Mouse (Mus musculus) hindbrain, embryonic 15.5 days (tissue): ENCODE data around the gene Spata17. TPM values are rescaled to one million over a fixed set of nuclear protein-coding genes. Genes with fewer than 3 reads are reported as not detected.

Experiments
- ATAC-seq: fragments of 200-750 bp; cut with Nextera tagmentation; 2 replicates; pipeline ENCODE4 v1.8.0; 2017; ENCODE audit warnings: low read depth, moderate number of reproducible peaks, moderate TSS enrichment; ENCODE audit not compliant: low FRiP score
- H3K27ac ChIP-seq: fragments of 300-500 bp; sonication (generic); replicated peaks from 2 replicates; pipeline ENCODE4 v1.5.1; 2015; ENCODE audit warnings: mild to moderate bottlenecking, inconsistent platforms
- H3K27me3 ChIP-seq: fragments of 300-500 bp; sonication (generic); 2 replicates; pipeline ENCODE4 v1.6.1; 2015; ENCODE audit warnings: control low read depth, inconsistent platforms
- H3K36me3 ChIP-seq: fragments of 300-500 bp; sonication (generic); 2 replicates; pipeline ENCODE4 v1.6.1; 2015; ENCODE audit warnings: control low read depth, inconsistent platforms
- H3K4me1 ChIP-seq: fragments of 300-500 bp; sonication (generic); replicated peaks from 2 replicates; pipeline ENCODE4 v1.6.1; 2015; ENCODE audit warnings: control low read depth, inconsistent platforms
- H3K4me2 ChIP-seq: fragments of 300-500 bp; sonication (generic); 2 replicates; pipeline ENCODE4 v1.6.1; 2015; ENCODE audit warnings: moderate library complexity, mild to moderate bottlenecking, inconsistent platforms
- H3K4me3 ChIP-seq: fragments of 300-500 bp; sonication (generic); 2 replicates; pipeline ENCODE4 v1.5.1; 2015; ENCODE audit warnings: mild to moderate bottlenecking, inconsistent platforms
- H3K9ac ChIP-seq: fragments of 300-500 bp; sonication (generic); 2 replicates; pipeline ENCODE4 v1.6.1; 2015; ENCODE audit warnings: inconsistent platforms
- H3K9me3 ChIP-seq: fragments of 300-500 bp; sonication (generic); 2 replicates; pipeline ENCODE4 v1.6.1; 2016; ENCODE audit warnings: control low read depth, inconsistent platforms
- WGBS: fragments of 180-500 bp; shearing (Covaris S2); methylation state at CpG from one replicate; pipeline ENCODE4 v1.1.7; 2015; 5-methylcytosine and 5-hydroxymethylcytosine counted together
- polyA plus RNA-seq: library from polyadenylated mRNA; unstranded; fragments of >200 nt; fragmentation: Nextera tagmentation; extraction: Ambion mirVana; gene quantifications from 2 replicates; pipeline ENCODE4 v1.2.1, GENCODE M21; 2015

Spata17 gene
- polyA plus RNA-seq, 1 experiment from 2014 or later: 2.9 TPM

DNA sequence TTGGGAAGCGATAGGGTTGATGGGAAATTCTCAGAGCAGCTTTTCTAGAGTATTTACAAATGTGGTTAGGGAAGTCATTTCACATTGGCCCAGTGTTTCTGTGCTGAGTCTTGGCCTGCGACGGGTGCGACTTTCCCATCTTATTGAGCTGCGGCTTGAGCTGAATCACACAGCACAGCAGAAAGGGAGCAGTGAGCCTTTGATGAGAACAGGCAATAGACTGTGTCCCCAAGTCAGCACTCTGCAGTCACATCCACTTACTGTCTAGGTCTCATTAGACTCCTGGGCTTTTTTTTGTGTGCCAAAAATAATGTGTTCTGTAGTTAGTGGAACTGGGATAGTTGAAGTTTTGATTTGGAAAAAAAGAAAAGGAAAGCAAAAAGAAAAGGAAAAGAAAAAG lies 15.0 kb upstream of the Spata17 start:
- Histone ChIP-seq H3K9me3 (no peaks in the 10 kb centered on the region), H3K27me3 (no peaks in the 10 kb centered on the region), H3K4me3 (no peak overlapping the region), H3K9ac (no peak overlapping the region), H3K4me2 (no peak overlapping the region), H3K27ac (no peak overlapping the region), H3K36me3 (no peaks in the 10 kb centered on the region), H3K4me1 (no peaks in the 10 kb centered on the region)
- no peak for ATAC-seq
- WGBS: 78% methylated on average over 5 of the region's 5 CpGs

- no peak overlapping the region for H3K4me3 ChIP-seq
- 90% methylated on average over 13 of the region's 13 CpGs for WGBS
- no peaks in the 10 kb centered on the region for H3K36me3 ChIP-seq
- H3K27me3 ChIP-seq: no peaks in the 10 kb centered on the region
- H3K9ac ChIP-seq: no peak overlapping the region
- H3K9me3 ChIP-seq: no peaks in the 10 kb centered on the region
- H3K4me1 ChIP-seq: no peaks in the 10 kb centered on the region
- H3K4me2 ChIP-seq: no peak overlapping the region
- no peak overlapping the region for H3K27ac ChIP-seq
- no peak for ATAC-seq
Observed at GRCm38 (mm10) chr1:187228414-187229146, 13.3 kb upstream of the Spata17 start.

DNA sequence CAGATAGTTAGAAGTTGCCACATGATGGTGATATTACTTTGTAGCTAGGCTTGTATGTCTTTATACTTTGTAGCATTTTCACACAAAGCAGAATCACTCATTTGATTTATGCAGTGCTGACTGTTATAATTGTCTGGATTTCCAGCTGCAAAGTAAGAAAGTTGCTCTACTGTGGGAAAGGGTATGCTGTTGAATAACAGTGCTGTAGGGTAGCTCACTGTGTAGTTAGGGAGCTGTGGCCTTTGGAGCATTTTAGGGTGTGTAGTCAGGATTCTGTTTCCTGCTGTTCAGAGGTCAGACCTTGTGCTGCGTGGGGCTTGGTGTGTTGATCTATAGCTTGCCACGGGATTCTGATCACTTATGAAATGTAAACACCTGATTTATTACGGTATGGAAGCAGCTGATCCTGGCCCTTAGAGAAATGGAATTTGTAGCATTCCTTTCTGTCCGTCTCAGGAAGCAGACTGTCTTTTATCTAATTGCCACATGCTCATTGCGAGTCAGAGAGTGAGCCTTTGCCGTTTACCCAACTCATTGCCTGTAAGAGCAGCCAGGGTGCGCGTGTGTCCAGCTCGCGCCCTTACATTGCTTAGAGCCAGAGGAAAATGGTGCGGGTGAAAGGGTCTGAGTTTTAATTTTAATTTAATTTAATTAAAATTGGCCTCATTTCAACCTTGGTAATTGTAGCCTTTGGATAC lies 11.2 kb upstream of the Spata17 start:
- H3K27me3 ChIP-seq: no peaks in the 10 kb centered on the region
- H3K4me2 ChIP-seq: no peak overlapping the region
- H3K27ac ChIP-seq: no peak overlapping the region
- no peaks in the 10 kb centered on the region for H3K9me3 ChIP-seq
- 80% methylated on average over 11 of the region's 11 CpGs for WGBS
- no peak for ATAC-seq
- no peaks in the 10 kb centered on the region for H3K36me3 ChIP-seq
- H3K9ac ChIP-seq: no peak overlapping the region
- H3K4me3 ChIP-seq: no peak overlapping the region
- no peaks in the 10 kb centered on the region for H3K4me1 ChIP-seq

DNA sequence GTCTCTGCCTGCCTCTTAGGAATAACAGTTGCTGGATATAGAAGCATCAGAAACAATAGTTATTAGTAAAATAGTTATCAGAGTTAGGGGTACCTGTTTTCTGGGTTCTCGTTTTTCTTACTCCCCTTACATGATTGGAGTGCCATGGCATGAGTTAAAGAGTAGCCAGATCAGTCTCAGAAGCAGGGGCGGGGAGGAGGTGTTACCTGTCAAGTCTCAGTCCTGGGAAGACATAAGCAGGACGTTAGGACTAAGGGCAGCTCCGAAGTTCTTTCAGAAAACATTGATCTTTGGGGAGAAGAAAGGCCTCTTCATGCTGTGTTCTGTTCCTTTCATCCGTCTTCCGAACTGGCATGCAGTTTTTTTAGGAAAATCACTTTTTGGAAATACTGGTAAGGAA lies 5.5 kb upstream of the Spata17 start:
- Histone ChIP-seq H3K9ac (no peak overlapping the region), H3K36me3 (no peaks in the 10 kb centered on the region), H3K4me1 (peaks cover 5% of the 10 kb centered on the region), H3K4me2 (no peak overlapping the region), H3K4me3 (no peak overlapping the region), H3K27me3 (no peaks in the 10 kb centered on the region), H3K9me3 (no peaks in the 10 kb centered on the region), H3K27ac (no peak overlapping the region)
- 78% methylated on average over 6 of the region's 6 CpGs for WGBS
- ATAC-seq: no peak

GRCm38 (mm10) chr1:187216620-187217410 lies 1.6 kb upstream of the Spata17 start:
- Histone ChIP-seq H3K27ac (no peak overlapping the region), H3K9ac (no peak overlapping the region), H3K4me3 (no peak overlapping the region), H3K9me3 (no peaks in the 10 kb centered on the region), H3K36me3 (no peaks in the 10 kb centered on the region), H3K27me3 (no peaks in the 10 kb centered on the region), H3K4me2 (no peak overlapping the region), H3K4me1 (peaks cover 5% of the 10 kb centered on the region)
- ATAC-seq: no peak
- WGBS: 92% methylated on average over 9 of the region's 9 CpGs

- no peaks in the 10 kb centered on the region for H3K36me3 ChIP-seq
- no peak overlapping the region for H3K4me3 ChIP-seq
- no peak overlapping the region for H3K4me2 ChIP-seq
- no peak for ATAC-seq
- no peaks in the 10 kb centered on the region; the same call in 1 of the 2 replicates for H3K4me1 ChIP-seq
- H3K9ac ChIP-seq: no peak overlapping the region
- no peaks in the 10 kb centered on the region for H3K9me3 ChIP-seq
- WGBS: 89% methylated on average over 4 of the region's 4 CpGs
- H3K27me3 ChIP-seq: no peaks in the 10 kb centered on the region
- no peak overlapping the region for H3K27ac ChIP-seq
Observed at GRCm38 (mm10) chr1:187210736-187211135, 4.5 kb downstream of the Spata17 start.

- 54% methylated on average over 4 of the region's 4 CpGs for WGBS
- no peak for ATAC-seq
- Histone ChIP-seq H3K27me3 (no peaks in the 10 kb centered on the region), H3K4me3 (no peak overlapping the region), H3K9ac (no peak overlapping the region), H3K36me3 (no peaks in the 10 kb centered on the region), H3K27ac (no peak overlapping the region), H3K4me1 (no peaks in the 10 kb centered on the region), H3K4me2 (no peak overlapping the region), H3K9me3 (no peaks in the 10 kb centered on the region)
Observed at GRCm38 (mm10) chr1:187209496-187209895, 5.8 kb downstream of the Spata17 start.

DNA sequence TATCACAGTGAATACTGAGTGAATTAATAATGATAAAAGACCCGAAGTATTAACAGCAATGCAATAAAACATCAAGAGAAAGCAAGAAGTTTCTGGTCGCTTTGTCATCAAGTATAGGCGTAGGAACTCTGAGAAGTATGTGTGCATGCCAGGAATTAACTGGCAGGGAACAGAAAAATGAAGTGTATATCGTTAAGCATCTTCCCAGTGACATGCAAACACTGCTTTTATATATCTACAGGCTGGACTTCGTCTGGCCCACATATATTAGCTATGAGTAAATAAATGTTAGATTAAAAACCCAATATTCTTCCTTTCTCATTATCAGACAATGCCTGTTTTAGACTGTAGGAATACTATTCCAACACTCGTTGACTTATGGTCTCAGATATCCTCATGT lies 9.8 kb downstream of the Spata17 start:
- H3K9me3 ChIP-seq: no peaks in the 10 kb centered on the region
- WGBS: 89% methylated on average over 6 of the region's 6 CpGs

GRCm38 (mm10) chr1:187178546-187178945 lies 36.7 kb downstream of the Spata17 start:
- Histone ChIP-seq H3K9me3 (no peaks in the 10 kb centered on the region), H3K4me2 (no peak overlapping the region), H3K27ac (no peak overlapping the region), H3K4me3 (no peak overlapping the region), H3K4me1 (no peaks in the 10 kb centered on the region), H3K27me3 (no peaks in the 10 kb centered on the region), H3K36me3 (no peaks in the 10 kb centered on the region), H3K9ac (no peak overlapping the region)
- ATAC-seq: no peak
- 55% methylated on average over 1 of the region's 1 CpGs for WGBS

More for the DNA sequence above, 9.8 kb downstream of the Spata17 start:
- no peak overlapping the region for H3K27ac ChIP-seq
- no peaks in the 10 kb centered on the region for H3K4me1 ChIP-seq
- ATAC-seq: no peak
- no peaks in the 10 kb centered on the region for H3K27me3 ChIP-seq
- no peak overlapping the region for H3K4me2 ChIP-seq
- H3K9ac ChIP-seq: no peak overlapping the region
- H3K4me3 ChIP-seq: no peak overlapping the region
- no peaks in the 10 kb centered on the region for H3K36me3 ChIP-seq

GRCm38 (mm10) chr1:187175991-187176390 lies 39.3 kb downstream of the Spata17 start:
- WGBS: 96% methylated on average over 1 of the region's 1 CpGs
- Histone ChIP-seq H3K4me3 (no peak overlapping the region), H3K9me3 (no peaks in the 10 kb centered on the region), H3K4me1 (no peaks in the 10 kb centered on the region), H3K36me3 (no peaks in the 10 kb centered on the region), H3K4me2 (no peak overlapping the region), H3K27me3 (no peaks in the 10 kb centered on the region), H3K27ac (no peak overlapping the region), H3K9ac (no peak overlapping the region)
- ATAC-seq: no peak

DNA sequence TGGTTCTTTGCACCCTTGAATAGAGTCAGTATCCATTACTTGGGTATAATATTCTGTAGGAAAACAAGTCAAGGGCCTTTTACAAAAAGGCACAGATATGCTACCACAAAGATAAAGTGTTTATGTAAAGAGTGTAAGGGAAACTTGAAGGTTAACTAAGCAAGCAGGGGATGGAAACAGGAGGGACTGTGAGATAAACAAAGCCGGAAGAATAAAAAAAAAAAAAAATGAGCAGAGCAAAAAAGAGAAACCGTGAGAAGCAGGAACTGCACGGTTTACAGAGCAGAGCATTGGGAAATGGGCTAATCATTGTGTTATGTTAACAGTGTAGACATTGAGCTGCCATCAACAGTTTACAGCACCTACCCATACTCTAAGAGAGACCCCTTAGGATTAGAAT lies 44.9 kb downstream of the Spata17 start:
- no peak overlapping the region for H3K27ac ChIP-seq

GRCm38 (mm10) chr1:187169646-187170045 lies 45.6 kb downstream of the Spata17 start:
- Histone ChIP-seq H3K27ac (no peak overlapping the region), H3K27me3 (no peaks in the 10 kb centered on the region), H3K9ac (no peak overlapping the region), H3K9me3 (no peaks in the 10 kb centered on the region), H3K4me3 (no peak overlapping the region), H3K36me3 (no peaks in the 10 kb centered on the region), H3K4me1 (no peaks in the 10 kb centered on the region), H3K4me2 (no peak overlapping the region)
- no peak for ATAC-seq
- WGBS: 47% methylated on average over 7 of the region's 7 CpGs

More for the DNA sequence above, 44.9 kb downstream of the Spata17 start:
- no peaks in the 10 kb centered on the region for H3K9me3 ChIP-seq
- no peak for ATAC-seq
- H3K4me1 ChIP-seq: no peaks in the 10 kb centered on the region
- no peaks in the 10 kb centered on the region for H3K27me3 ChIP-seq
- WGBS: 74% methylated on average over 3 of the region's 3 CpGs
- H3K4me2 ChIP-seq: no peak overlapping the region
- no peak overlapping the region for H3K4me3 ChIP-seq
- H3K36me3 ChIP-seq: no peaks in the 10 kb centered on the region
- H3K9ac ChIP-seq: no peak overlapping the region
